8 mouse cellular contexts compared by ENCODE assay signal in the genomic region with DNA sequence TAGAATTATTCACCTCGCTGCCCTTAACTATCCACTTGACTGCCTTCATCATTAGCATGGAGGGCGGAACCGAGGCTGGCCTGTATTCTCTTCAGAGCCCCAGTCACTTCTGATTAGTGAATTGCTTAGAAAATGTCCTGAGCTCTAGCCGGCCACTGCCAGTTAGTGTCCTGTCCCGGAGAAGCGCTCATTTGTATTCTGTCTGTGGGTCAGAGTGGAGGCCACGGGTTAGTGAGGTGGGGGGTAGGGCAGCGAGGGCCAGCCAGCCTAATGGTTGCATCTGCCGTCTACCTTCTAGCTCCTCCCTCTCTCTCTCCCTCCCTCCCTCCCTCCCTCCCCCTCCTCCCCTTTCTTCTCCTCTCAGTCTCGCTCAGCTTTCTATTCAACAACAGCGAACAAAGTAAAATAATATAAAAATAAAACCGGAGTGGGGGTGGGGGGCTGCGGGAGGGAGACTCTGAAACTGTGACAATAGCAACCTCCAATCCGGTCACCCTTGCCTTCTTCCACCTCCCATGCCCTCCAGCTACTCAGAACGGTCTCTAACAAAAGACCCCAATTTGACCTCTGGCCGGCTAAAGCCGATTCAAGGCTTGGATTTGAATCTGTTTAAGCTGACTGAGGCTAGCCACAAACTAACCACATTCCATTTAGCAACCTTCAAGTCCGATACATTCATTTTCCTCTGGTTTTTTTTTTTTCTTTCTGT.
A peak's percentile ranks its signal among the peaks of the same experiment; 100 is the strongest.
DNase-seq lines count a peak whose midpoint lies in the region; ATAC-seq and TF ChIP-seq lines count a peak whose summit lies in the region.

No protein-coding gene starts in this region.

- peak overlapping the region; percentile 85 for H3K27ac ChIP-seq in heart, embryonic 10.5 days
- peak overlapping the region; percentile 86 for H3K27ac ChIP-seq in forebrain, embryonic 12.5 days
- no peak overlapping the region for H3K27ac ChIP-seq in kidney, adult 2 months (ENCODE audit: insufficient read depth, low read depth, low read length)
- no peak overlapping the region for H3K27ac ChIP-seq in liver, embryonic 11.5 days (ENCODE audit: low read depth, low read length)
- H3K27ac ChIP-seq in olfactory bulb, adult 2 months (ENCODE audit: insufficient read depth, low read depth, low read length), result no peak overlapping the region

- no peaks in the 10 kb centered on the region for H3K27me3 ChIP-seq in heart, embryonic 10.5 days (ENCODE audit: insufficient read depth, poor library complexity, severe bottlenecking)
- H3K27me3 ChIP-seq in forebrain, embryonic 12.5 days, result no peaks in the 10 kb centered on the region
- H3K27me3 ChIP-seq in kidney, adult 2 months (replicated peaks; ENCODE audit: control insufficient read depth, insufficient read depth, low read length), result no peaks in the 10 kb centered on the region
- no peaks in the 10 kb centered on the region; the same call in 1 of the 2 replicates for H3K27me3 ChIP-seq in liver, embryonic 11.5 days (replicated peaks; ENCODE audit: control insufficient read depth, insufficient read depth, low read length)

- H3K4me3 ChIP-seq in heart, embryonic 10.5 days, result peak overlapping the region; percentile 57
- H3K4me3 ChIP-seq in forebrain, embryonic 12.5 days (replicated peaks), result peak overlapping the region; percentile 36
- H3K4me3 ChIP-seq in kidney, adult 2 months (ENCODE audit: insufficient read depth, low read depth, low read length), result peak overlapping the region; percentile 32; the same call in 1 of the 2 replicates
- H3K4me3 ChIP-seq in liver, embryonic 11.5 days (ENCODE audit: low read depth, low read length), result peak overlapping the region; percentile 45
- peak overlapping the region; percentile 21 for H3K4me3 ChIP-seq in olfactory bulb, adult 2 months (ENCODE audit: insufficient read depth, low read depth, low read length)

- H3K9me3 ChIP-seq in heart, embryonic 10.5 days, result no peaks in the 10 kb centered on the region
- H3K9me3 ChIP-seq in forebrain, embryonic 12.5 days, result no peaks in the 10 kb centered on the region
- no peaks in the 10 kb centered on the region for H3K9me3 ChIP-seq in liver, embryonic 11.5 days (ENCODE audit: control insufficient read depth, low read length)

- DNase-seq in heart, embryonic 10.5 days (ENCODE audit: low spot score), result peak; percentile 83
- no peak for DNase-seq in heart, adult 8-10 months (ENCODE audit: low spot score)
- DNase-seq in cerebellum, adult 11 months, result peak; percentile 3
- DNase-seq in kidney, adult 2 months, result peak; percentile 71
- DNase-seq in liver, embryonic 11.5 days (ENCODE audit: low spot score), result peak; percentile 54
- no peak for DNase-seq in ovary, postnatal 14 days (ENCODE audit: low spot score)

- no peak for TF ChIP-seq CTCF in kidney, adult 2 months (conservative IDR thresholded peaks at IDR 0.05; ENCODE audit: insufficient read depth, insufficient read length, low read depth, low read length)
- no peak for TF ChIP-seq CTCF in olfactory bulb, adult 2 months (IDR thresholded peaks at IDR 0.05; ENCODE audit: insufficient read depth, low read depth, low read length)

- peak overlapping the region; percentile 29; the same call in 1 of the 2 replicates for H3K9ac ChIP-seq in forebrain, embryonic 12.5 days
- peak overlapping the region; percentile 48; the same call in 1 of the 2 replicates for H3K9ac ChIP-seq in liver, embryonic 11.5 days (ENCODE audit: low read depth, low read length)

- peaks cover 26% of the 10 kb centered on the region for H3K4me1 ChIP-seq in heart, embryonic 10.5 days
- H3K4me1 ChIP-seq in forebrain, embryonic 12.5 days, result peaks cover 31% of the 10 kb centered on the region
- 0 out of 2 replicates have a peak, but pooled peaks cover 2% of the 10 kb centered on the region for H3K4me1 ChIP-seq in kidney, adult 2 months (ENCODE audit: control insufficient read depth, insufficient read depth, low read length)
- H3K4me1 ChIP-seq in liver, embryonic 11.5 days (replicated peaks; ENCODE audit: control insufficient read depth, insufficient read depth, low read length), result peaks cover 8% of the 10 kb centered on the region
- peaks cover 8% of the 10 kb centered on the region; the same call in 1 of the 2 replicates for H3K4me1 ChIP-seq in olfactory bulb, adult 2 months (ENCODE audit: control insufficient read depth, insufficient read depth, low read length)

- peak; percentile 93 for ATAC-seq in forebrain, embryonic 12.5 days (ENCODE audit: low FRiP score)
- peak; percentile 70 for ATAC-seq in liver, embryonic 11.5 days (replicated peaks; ENCODE audit: low FRiP score)

- peak overlapping the region; percentile 57 for H3K4me2 ChIP-seq in forebrain, embryonic 12.5 days
- H3K4me2 ChIP-seq in liver, embryonic 11.5 days, result peak overlapping the region; percentile 78

- under 1% methylated on average over 18 of the region's 18 CpGs for WGBS in heart, embryonic 10.5 days
- under 1% methylated on average over 18 of the region's 18 CpGs for WGBS in forebrain, embryonic 12.5 days
- 16% methylated on average over 18 of the region's 18 CpGs for WGBS in kidney, adult 2 months
- 4% methylated on average over 18 of the region's 18 CpGs for WGBS in liver, embryonic 11.5 days
- WGBS in olfactory bulb, adult 2 months, result 8% methylated on average over 18 of the region's 18 CpGs

- H3K36me3 ChIP-seq in heart, embryonic 10.5 days, result no peaks in the 10 kb centered on the region
- H3K36me3 ChIP-seq in forebrain, embryonic 12.5 days (replicated peaks), result no peaks in the 10 kb centered on the region
- no peaks in the 10 kb centered on the region for H3K36me3 ChIP-seq in kidney, adult 2 months (ENCODE audit: control insufficient read depth, insufficient read depth, low read length)
- H3K36me3 ChIP-seq in liver, embryonic 11.5 days (ENCODE audit: control insufficient read depth, insufficient read depth, low read length), result no peaks in the 10 kb centered on the region

- TF ChIP-seq POLR2A in kidney, adult 2 months (IDR thresholded peaks at IDR 0.05; ENCODE audit: low read depth, low read length), result no peak
- TF ChIP-seq POLR2A in olfactory bulb, adult 2 months (IDR thresholded peaks at IDR 0.05; ENCODE audit: insufficient read depth, low read depth, low read length), result no peak

Comparison
In these comparisons a context has a peak if more than half of its experiments do, and no peak if none do; other contexts are left out.
1. DNase-seq: peak in heart, embryonic 10.5 days (single experiment), cerebellum, adult 11 months (single experiment), kidney, adult 2 months (single experiment) and liver, embryonic 11.5 days (single experiment); none in heart, adult 8-10 months (single experiment) and ovary, postnatal 14 days (single experiment).
2. H3K27ac ChIP-seq: peak in heart, embryonic 10.5 days (single experiment) and forebrain, embryonic 12.5 days (single experiment); none in kidney, adult 2 months (single experiment), liver, embryonic 11.5 days (single experiment) and olfactory bulb, adult 2 months (single experiment).
3. Peak in every context shown above with its lines, with median percentiles within 50 percentile points of each other: H3K4me3 ChIP-seq.